Mouse (Mus musculus) stomach, embryonic 16.5 days (tissue): ENCODE measurements at regions not wholly inside any gene's neighbourhood (a gene's known extent, or its start where the extent isn't known, plus 50 kb on each side); places are given as distances from the start of the nearest gene placed in this dataset.

Experiments used
- ATAC-seq: fragments of 200-750 bp; cut with Nextera tagmentation; 2 replicates; pipeline ENCODE4 v1.8.0; 2017; ENCODE audit warnings: moderate number of reproducible peaks, moderate TSS enrichment; ENCODE audit not compliant: insufficient read depth, low FRiP score
- H3K27ac ChIP-seq: fragments of 300-500 bp; sonication (generic); 2 replicates; pipeline ENCODE4 v1.5.1; 2014; ENCODE audit warnings: low read length
- H3K27me3 ChIP-seq: fragments of 300-500 bp; sonication (generic); 2 replicates; pipeline ENCODE4 v1.6.1; 2014; ENCODE audit warnings: low read length, control low read depth, mixed read lengths; ENCODE audit not compliant: control insufficient read depth, insufficient read depth
- H3K36me3 ChIP-seq: fragments of 300-500 bp; sonication (generic); 2 replicates; pipeline ENCODE4 v1.6.1; 2014; ENCODE audit warnings: low read length; ENCODE audit not compliant: control insufficient read depth, insufficient read depth
- H3K4me1 ChIP-seq: fragments of 300-500 bp; sonication (generic); 2 replicates; pipeline ENCODE4 v1.6.1; 2014; ENCODE audit warnings: low read length, control low read depth, mixed read lengths; ENCODE audit not compliant: control insufficient read depth, insufficient read depth
- H3K4me2 ChIP-seq: fragments of 300-500 bp; sonication (generic); 2 replicates; pipeline ENCODE4 v1.6.1; 2014; ENCODE audit warnings: low read depth, low read length, mixed read lengths
- H3K4me3 ChIP-seq: fragments of 300-500 bp; sonication (generic); replicated peaks from 2 replicates; pipeline ENCODE4 v1.5.1; 2014; ENCODE audit warnings: mild to moderate bottlenecking, low read length
- H3K9ac ChIP-seq: fragments of 300-500 bp; sonication (generic); 2 replicates; pipeline ENCODE4 v1.6.1; 2014; ENCODE audit warnings: low read length
- H3K9me3 ChIP-seq: fragments of 300-500 bp; sonication (generic); replicated peaks from 2 replicates; pipeline ENCODE4 v1.6.1; 2016; ENCODE audit warnings: low read length, control low read depth; ENCODE audit not compliant: control insufficient read depth
- WGBS: fragments of 180-500 bp; shearing (Covaris S2); extraction: QIAGEN DNeasy Blood & Tissue Kit; methylation state at CpG from one replicate; pipeline ENCODE4 v1.1.7; 2014; 5-methylcytosine and 5-hydroxymethylcytosine counted together

DNA sequence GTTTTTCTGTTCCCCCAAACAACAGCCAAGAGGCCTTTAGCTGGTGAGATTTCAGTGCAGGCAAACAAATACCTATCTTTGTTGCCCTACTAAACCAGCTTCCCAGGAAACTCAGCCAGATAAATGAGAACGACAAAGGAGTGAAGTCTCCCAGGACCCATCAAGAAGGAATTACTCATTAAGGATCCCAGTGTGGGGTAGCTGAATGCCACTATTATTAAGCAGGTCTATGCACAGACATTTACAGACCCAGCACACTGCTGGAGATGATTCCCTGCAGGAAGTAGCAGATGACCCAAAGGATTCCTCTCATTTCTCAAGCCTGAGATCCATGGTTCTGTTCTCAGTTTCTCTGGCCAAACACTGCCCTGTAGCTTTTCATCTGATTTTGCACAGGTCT, 105.6 kb upstream of the Npy start:
- Histone ChIP-seq H3K4me2 (no peak overlapping the region), H3K4me1 (no peaks in the 10 kb centered on the region), H3K4me3 (no peak overlapping the region), H3K27ac (no peak overlapping the region), H3K27me3 (no peaks in the 10 kb centered on the region), H3K36me3 (no peaks in the 10 kb centered on the region), H3K9ac (no peak overlapping the region), H3K9me3 (no peaks in the 10 kb centered on the region)
- no peak for ATAC-seq
- WGBS, result 28% methylated on average over 1 of the region's 1 CpGs

DNA sequence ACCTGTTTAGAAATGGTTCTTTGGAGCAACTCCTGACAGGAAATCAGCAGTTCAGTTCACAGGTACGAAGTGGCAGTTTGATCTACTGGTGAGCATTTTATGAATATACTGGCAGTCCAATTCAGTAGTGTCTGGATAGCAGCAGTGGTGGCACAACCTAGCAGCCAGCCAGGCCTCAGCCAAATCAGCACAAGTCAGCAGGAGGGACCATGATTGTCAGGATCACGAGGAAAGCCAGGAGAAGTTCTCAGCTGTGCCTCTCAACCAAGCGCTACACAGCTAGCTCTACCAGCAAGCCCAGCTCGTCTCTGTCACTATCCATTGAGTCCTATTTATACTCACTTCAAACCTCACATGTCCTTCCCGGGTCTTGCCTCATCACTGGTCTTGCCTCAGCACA, 89.3 kb upstream of the Npy start:
- Histone ChIP-seq H3K9me3 (no peaks in the 10 kb centered on the region), H3K4me3 (no peak overlapping the region), H3K27me3 (no peaks in the 10 kb centered on the region), H3K27ac (no peak overlapping the region), H3K36me3 (no peaks in the 10 kb centered on the region), H3K4me2 (no peak overlapping the region), H3K9ac (no peak overlapping the region), H3K4me1 (no peaks in the 10 kb centered on the region)
- WGBS, result 74% methylated on average over 5 of the region's 5 CpGs
- ATAC-seq, result no peak

DNA sequence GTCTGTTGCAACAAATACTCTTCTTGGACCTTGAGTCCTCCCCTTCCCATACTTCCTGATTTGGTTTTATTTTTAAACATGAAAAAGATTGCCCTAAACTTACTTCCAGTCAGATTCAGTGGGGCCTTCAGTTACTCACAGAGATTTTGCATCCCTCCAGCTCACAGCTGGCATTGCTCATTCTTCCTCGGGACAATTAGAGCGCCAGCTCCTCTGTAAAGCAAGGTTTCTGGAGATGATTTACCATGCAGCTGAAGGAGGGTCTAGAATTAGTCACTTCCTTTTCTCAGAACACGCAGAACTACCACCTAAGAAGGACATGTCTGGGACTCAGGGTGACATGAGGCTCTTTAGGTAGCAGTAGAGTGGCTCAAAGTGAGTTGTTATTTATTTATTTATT, 79.4 kb upstream of the Npy start:
- Histone ChIP-seq H3K27me3 (no peaks in the 10 kb centered on the region), H3K9me3 (no peaks in the 10 kb centered on the region), H3K4me2 (no peak overlapping the region), H3K27ac (no peak overlapping the region), H3K9ac (no peak overlapping the region), H3K4me3 (no peak overlapping the region), H3K36me3 (no peaks in the 10 kb centered on the region), H3K4me1 (no peaks in the 10 kb centered on the region)
- WGBS, result 42% methylated on average over 3 of the region's 3 CpGs
- ATAC-seq, result no peak

DNA sequence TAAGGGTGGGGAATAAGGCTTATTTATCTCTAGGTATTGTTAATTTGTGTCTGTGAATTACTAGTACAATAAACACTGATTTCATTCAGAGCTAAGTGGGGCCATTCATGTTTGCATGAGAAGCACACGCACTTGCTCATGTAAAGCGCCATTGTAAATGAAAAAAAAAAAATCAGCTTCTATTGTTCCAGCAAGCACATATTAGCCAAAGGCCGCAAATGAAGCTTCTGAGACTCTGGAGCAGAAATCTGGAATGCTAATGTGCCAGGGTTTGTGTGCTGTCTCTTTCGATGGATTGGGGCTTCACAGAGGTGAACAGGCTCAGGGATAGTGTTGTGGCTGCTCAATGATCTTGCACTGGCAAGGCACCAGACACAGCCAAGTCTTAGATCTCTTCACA, 77.2 kb upstream of the Npy start:
- WGBS, result 76% methylated on average over 4 of the region's 4 CpGs
- Histone ChIP-seq H3K4me1 (no peaks in the 10 kb centered on the region), H3K27ac (no peak overlapping the region), H3K4me2 (no peak overlapping the region), H3K36me3 (no peaks in the 10 kb centered on the region), H3K27me3 (no peaks in the 10 kb centered on the region), H3K9ac (no peak overlapping the region), H3K9me3 (no peaks in the 10 kb centered on the region), H3K4me3 (no peak overlapping the region)
- no peak for ATAC-seq

GRCm38 (mm10) chr6:49750544-49750943, 72.0 kb upstream of the Npy start:
- no peaks in the 10 kb centered on the region for H3K27me3 ChIP-seq
- WGBS, result 54% methylated on average over 2 of the region's 2 CpGs
- no peaks in the 10 kb centered on the region for H3K4me1 ChIP-seq
- no peak overlapping the region for H3K27ac ChIP-seq
- no peak overlapping the region for H3K9ac ChIP-seq
- no peak for ATAC-seq
- no peak overlapping the region for H3K4me3 ChIP-seq
- no peaks in the 10 kb centered on the region for H3K36me3 ChIP-seq
- no peak overlapping the region for H3K4me2 ChIP-seq
- H3K9me3 ChIP-seq, result no peaks in the 10 kb centered on the region

DNA sequence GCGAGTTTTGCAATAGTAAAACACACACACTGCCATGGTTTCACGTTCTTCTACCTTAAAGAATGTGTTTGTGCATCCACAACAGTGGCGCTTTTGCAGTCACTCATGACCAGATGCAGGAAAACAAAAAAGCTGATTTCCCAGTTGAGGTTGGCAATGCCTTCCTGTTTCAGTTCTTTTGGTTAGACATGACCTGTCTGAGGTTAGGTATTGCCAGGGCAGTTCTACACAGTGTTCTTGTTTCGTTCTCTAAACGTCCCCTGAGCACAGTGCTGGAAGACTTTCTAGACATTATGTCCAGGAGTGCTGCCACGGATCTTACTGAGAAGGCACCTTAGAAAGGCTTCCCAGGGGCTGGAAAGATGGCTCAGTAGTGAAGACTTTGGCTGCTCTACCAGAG, 62.9 kb upstream of the Npy start:
- no peak overlapping the region for H3K27ac ChIP-seq
- H3K9me3 ChIP-seq, result no peaks in the 10 kb centered on the region
- no peaks in the 10 kb centered on the region for H3K4me1 ChIP-seq
- H3K4me3 ChIP-seq, result no peak overlapping the region
- H3K36me3 ChIP-seq, result no peaks in the 10 kb centered on the region
- H3K9ac ChIP-seq, result no peak overlapping the region
- no peak for ATAC-seq
- WGBS, result 82% methylated on average over 6 of the region's 6 CpGs
- H3K27me3 ChIP-seq, result no peaks in the 10 kb centered on the region
- no peak overlapping the region for H3K4me2 ChIP-seq

- Histone ChIP-seq H3K4me1 (no peaks in the 10 kb centered on the region), H3K36me3 (no peaks in the 10 kb centered on the region), H3K4me3 (no peak overlapping the region), H3K9ac (no peak overlapping the region), H3K27me3 (no peaks in the 10 kb centered on the region), H3K27ac (no peak overlapping the region), H3K9me3 (no peaks in the 10 kb centered on the region), H3K4me2 (no peak overlapping the region)
- WGBS, result 81% methylated on average over 4 of the region's 4 CpGs
- ATAC-seq, result no peak
Observed at GRCm38 (mm10) chr6:49764746-49765145, 57.8 kb upstream of the Npy start.

DNA sequence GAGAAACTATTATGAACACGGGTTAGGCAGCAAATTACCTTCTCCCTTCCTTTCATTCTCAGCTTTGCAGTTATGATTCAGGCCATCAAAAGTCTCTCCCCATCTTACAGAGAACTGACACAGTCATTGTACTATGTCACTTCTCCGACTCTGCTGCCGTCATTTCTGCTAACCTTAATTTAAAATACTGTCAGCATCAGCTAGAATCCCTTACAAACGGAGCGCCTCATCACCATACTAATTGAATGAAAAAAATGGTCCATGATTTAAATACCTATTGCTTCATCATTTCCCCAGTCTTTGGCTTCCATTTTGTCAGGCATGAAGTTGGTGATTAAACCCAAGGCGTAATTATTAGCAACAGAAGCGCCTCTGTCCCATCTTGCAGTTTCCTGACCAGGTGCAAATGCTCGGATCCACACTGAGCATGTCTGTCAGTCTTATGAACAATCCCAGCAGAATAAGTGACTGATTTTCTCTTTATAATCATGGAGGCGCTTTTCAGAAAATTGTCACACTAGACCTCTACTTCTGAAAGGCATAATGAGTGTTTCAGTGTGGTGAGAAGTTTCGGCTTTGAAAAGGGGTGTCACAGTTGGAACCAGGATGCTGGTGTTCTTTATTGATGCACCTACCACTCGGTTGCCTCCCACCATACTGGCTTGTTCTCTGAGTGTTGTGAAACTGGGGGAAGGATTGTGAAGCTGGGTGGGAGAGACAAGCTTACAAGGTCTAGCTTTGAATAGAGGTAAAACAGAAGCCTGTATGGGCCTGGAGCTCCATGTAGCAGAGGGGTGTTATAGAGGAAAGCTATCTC, 52.4 kb upstream of the Npy start:
- Histone ChIP-seq H3K9me3 (no peaks in the 10 kb centered on the region), H3K36me3 (no peaks in the 10 kb centered on the region), H3K4me1 (no peaks in the 10 kb centered on the region), H3K27ac (no peak overlapping the region), H3K27me3 (no peaks in the 10 kb centered on the region), H3K4me2 (no peak overlapping the region), H3K4me3 (no peak overlapping the region), H3K9ac (no peak overlapping the region)
- ATAC-seq, result no peak
- 80% methylated on average over 11 of the region's 11 CpGs for WGBS
